Mouse (Mus musculus) hindbrain, embryonic 12.5 days (tissue): ENCODE results near the gene Klhdc3. TPM values are rescaled to one million over a fixed set of nuclear protein-coding genes. Genes with fewer than 3 reads are reported as not detected.

Source experiments
- ATAC-seq: fragments of 200-750 bp; cut with Nextera tagmentation; 2 replicates; pipeline ENCODE4 v1.8.0; 2017; ENCODE audit warnings: moderate TSS enrichment; ENCODE audit not compliant: low FRiP score
- H3K27ac ChIP-seq: fragments of 300-500 bp; sonication (generic); 2 replicates; pipeline ENCODE4 v1.5.1; 2016; ENCODE audit warnings: mild to moderate bottlenecking
- H3K27me3 ChIP-seq: fragments of 300-500 bp; sonication (generic); 2 replicates; pipeline ENCODE4 v1.6.1; 2016; ENCODE audit warnings: mild to moderate bottlenecking
- H3K36me3 ChIP-seq: fragments of 300-500 bp; sonication (generic); 2 replicates; pipeline ENCODE4 v1.6.1; 2016; ENCODE audit warnings: mild to moderate bottlenecking
- H3K4me1 ChIP-seq: fragments of 300-500 bp; sonication (generic); 2 replicates; pipeline ENCODE4 v1.6.1; 2016
- H3K4me2 ChIP-seq: fragments of 300-500 bp; sonication (generic); replicated peaks from 2 replicates; pipeline ENCODE4 v1.6.1; 2016; ENCODE audit warnings: mild to moderate bottlenecking
- H3K4me3 ChIP-seq: fragments of 300-500 bp; sonication (generic); 2 replicates; pipeline ENCODE4 v1.5.1; 2016; ENCODE audit warnings: mild to moderate bottlenecking
- H3K9ac ChIP-seq: fragments of 300-500 bp; sonication (generic); 2 replicates; pipeline ENCODE4 v1.6.1; 2016; ENCODE audit warnings: mild to moderate bottlenecking, moderate library complexity
- H3K9me3 ChIP-seq: fragments of 300-500 bp; sonication (generic); replicated peaks from 2 replicates; pipeline ENCODE4 v1.6.1; 2016; ENCODE audit warnings: mild to moderate bottlenecking
- WGBS: fragments of 180-500 bp; shearing (Covaris S2); methylation state at CpG from one replicate; pipeline ENCODE4 v1.1.7; 2016; 5-methylcytosine and 5-hydroxymethylcytosine counted together
- polyA plus RNA-seq: library from polyadenylated mRNA; unstranded; fragments of >200 nt; fragmentation: Nextera tagmentation; extraction: Ambion mirVana; gene quantifications from 2 replicates; pipeline ENCODE4 v1.2.1, GENCODE M21; 2016

The Klhdc3 gene
- polyA plus RNA-seq, 1 experiment from 2014 or later = 141 TPM

GRCm38 (mm10) chr17:46627409-46627808 lies 53.3 kb downstream of the Klhdc3 start:
- Histone ChIP-seq H3K36me3 (peaks cover 14% of the 10 kb centered on the region), H3K4me2 (peak overlapping the region; percentile 84), H3K27ac (no peak overlapping the region), H3K4me3 (peak overlapping the region; percentile 94), H3K27me3 (no peaks in the 10 kb centered on the region), H3K9me3 (no peaks in the 10 kb centered on the region), H3K4me1 (peaks cover 70% of the 10 kb centered on the region), H3K9ac (peak overlapping the region; percentile 95)
- ATAC-seq = no peak
- 57% methylated on average over 6 of the region's 6 CpGs for WGBS

GRCm38 (mm10) chr17:46624598-46624997 lies 56.1 kb downstream of the Klhdc3 start:
- Histone ChIP-seq H3K4me2 (0 out of 2 replicates have a peak overlapping the region, but pooled peaks have one; percentile 15), H3K9me3 (no peaks in the 10 kb centered on the region), H3K36me3 (no peaks in the 10 kb centered on the region), H3K27me3 (no peaks in the 10 kb centered on the region), H3K4me1 (peaks cover 78% of the 10 kb centered on the region), H3K27ac (peak overlapping the region; percentile 23; the same call in 1 of the 2 replicates), H3K9ac (peak overlapping the region; percentile 28; the same call in 1 of the 2 replicates), H3K4me3 (no peak overlapping the region)
- no peak for ATAC-seq
- WGBS = 60% methylated on average over 12 of the region's 12 CpGs

Other genes with a start within 250 kb of the Klhdc3 start
- gene Slc22a7, start 242.5 kb downstream of the Klhdc3 start, polyA plus RNA-seq = not detected in 2 replicates
- 5.3 and 6.6 TPM in 2 replicates for gene Ttbk1, start 193.2 kb downstream of the Klhdc3 start, polyA plus RNA-seq
- gene Dnph1, start 184.2 kb downstream of the Klhdc3 start, polyA plus RNA-seq = 35.3 and 35.5 TPM in 2 replicates
- 14.1 and 14.9 TPM in 2 replicates for gene Cul9, start 134.5 kb downstream of the Klhdc3 start, polyA plus RNA-seq
- gene Srf, start 124.7 kb downstream of the Klhdc3 start, polyA plus RNA-seq = 5.9 and 8.1 TPM in 2 replicates
- gene Ptk7, start 51.4 kb downstream of the Klhdc3 start, polyA plus RNA-seq = 80.9 and 81.9 TPM in 2 replicates
- gene Klc4, start 34.9 kb downstream of the Klhdc3 start, polyA plus RNA-seq = 37.8 and 40.0 TPM in 2 replicates
- 79.7 and 88.2 TPM in 2 replicates for gene Mrpl2, start 34.7 kb downstream of the Klhdc3 start, polyA plus RNA-seq
- gene Cul7, start 30.6 kb downstream of the Klhdc3 start, polyA plus RNA-seq = 52.1 and 53.0 TPM in 2 replicates
- gene Rrp36, start 6.6 kb downstream of the Klhdc3 start, polyA plus RNA-seq = 54.2 and 61.8 TPM in 2 replicates
- 178 and 183 TPM in 2 replicates for gene Mea1, start 2.1 kb downstream of the Klhdc3 start, polyA plus RNA-seq
- 103 and 106 TPM in 2 replicates for gene Ppp2r5d, start 24.2 kb upstream of the Klhdc3 start, polyA plus RNA-seq
- gene Pex6, start 30.5 kb upstream of the Klhdc3 start, polyA plus RNA-seq = 33.9 and 38.0 TPM in 2 replicates
- gene Gnmt, start 48.3 kb upstream of the Klhdc3 start, polyA plus RNA-seq = 0.33 and 0.49 TPM in 2 replicates
- 58.7 and 61.6 TPM in 2 replicates for gene Cnpy3, start 71.3 kb upstream of the Klhdc3 start, polyA plus RNA-seq
- 0.17 and 0.53 TPM in 2 replicates for gene Ptcra, start 82.8 kb upstream of the Klhdc3 start, polyA plus RNA-seq
- gene 2310039H08Rik, start 91.7 kb upstream of the Klhdc3 start, polyA plus RNA-seq = 41.1 and 54.7 TPM in 2 replicates
- 130 and 141 TPM in 2 replicates for gene Rpl7l1, start 101.8 kb upstream of the Klhdc3 start, polyA plus RNA-seq
- gene Bicral, start 177.6 kb upstream of the Klhdc3 start, polyA plus RNA-seq = 7.6 and 8.1 TPM in 2 replicates
- gene Tbcc, start 209.8 kb upstream of the Klhdc3 start, polyA plus RNA-seq = 74.5 and 82.9 TPM in 2 replicates
- gene Prph2, start 229.5 kb upstream of the Klhdc3 start, polyA plus RNA-seq = not detected in 2 replicates